Mouse (Mus musculus): ENCODE results near the gene Bmp2k.

Gene Bmp2k

GRCm38 (mm10) chr5:97111207-97111910, 113.9 kb downstream of the Bmp2k start, which contains the start of gene Paqr3:
Paqr3 (minus strand) TSS chr5:97111596.
- DNase-seq: peak; percentile 95

GRCm38 (mm10) chr5:97124977-97125376, 127.5 kb downstream of the Bmp2k start:
- no peak for DNase-seq

GRCm38 (mm10) chr5:97125459-97125970, 128.0 kb downstream of the Bmp2k start:
- no peak for DNase-seq

GRCm38 (mm10) chr5:97126005-97126404, 128.5 kb downstream of the Bmp2k start:
- DNase-seq: peak; percentile 70

- DNase-seq: no peak
These were observed 129.8 kb downstream of the Bmp2k start for GRCm38 (mm10) chr5:97127284-97127683.

- DNase-seq: peak; percentile 85
These were observed 131.0 kb downstream of the Bmp2k start for GRCm38 (mm10) chr5:97128242-97129226.

GRCm38 (mm10) chr5:97129589-97129988, 132.1 kb downstream of the Bmp2k start:
- DNase-seq: no peak

- DNase-seq: no peak
These were observed 137.8 kb downstream of the Bmp2k start for GRCm38 (mm10) chr5:97135331-97135730.

Measured in embryo, embryonic 11 days (tissue).